Mouse (Mus musculus) kidney, adult 2 months (tissue): ENCODE measurements around the gene Gm49380.

ENCODE experiments used
- CTCF ChIP-seq: fragments of 200-500 bp; conservative IDR thresholded peaks from 2 replicates; pipeline ENCODE4 v1.5.1; 2011; ENCODE audit warnings: low read depth, mild to moderate bottlenecking, control low read depth, low read length, moderate library complexity, mixed read lengths; ENCODE audit not compliant: insufficient read depth, insufficient read length
- POLR2A ChIP-seq: fragments of 200-500 bp; IDR thresholded peaks from one replicate; pipeline ENCODE4 v1.6.1; 2011; ENCODE audit warnings: low read depth, low read length, control low read depth

GRCm38 (mm10) chr9:44070844-44071231 is 42.5 kb downstream of the Gm49380 start:
- TF ChIP-seq POLR2A (no peak), CTCF (no peak)
